Mouse (Mus musculus) bone marrow, adult 2 months (tissue): ENCODE data around the gene Grid1.

ENCODE experiments used
- CTCF ChIP-seq: fragments of 200-500 bp; IDR thresholded peaks from 2 replicates; pipeline ENCODE4 v1.5.1; 2011; ENCODE audit warnings: low read length, control low read depth; ENCODE audit not compliant: control insufficient read depth, insufficient read depth
- POLR2A ChIP-seq: fragments of 200-500 bp; IDR thresholded peaks from 2 replicates; pipeline ENCODE4 v1.6.1; 2011; ENCODE audit warnings: low read depth, mild to moderate bottlenecking, control low read depth, low read length, borderline replicate concordance; ENCODE audit not compliant: control insufficient read depth

GRCm38 (mm10) chr14:35309201-35309600 lies 489.3 kb downstream of the Grid1 start:
- TF ChIP-seq CTCF (no peak), POLR2A (no peak)
